8 mouse cellular contexts compared by ENCODE assay signal in genomic region chr5:120116261-120117050, GRCm38 (mm10). TPM values are rescaled to one million over a fixed set of nuclear protein-coding genes. Genes with fewer than 3 reads are reported as not detected.
DNase-seq lines count a peak whose midpoint lies in the region; ATAC-seq lines count a peak whose summit lies in the region.

Gene Rbm19 (plus strand): TSS chr5:120116465.

- peak within 1 kb of the TSS; percentile 72 for H3K9ac ChIP-seq in intestine, embryonic 14.5 days (ENCODE audit: low read length)

- intact Hi-C loops in gastrocnemius, postnatal 14 days (cut with DNase I; ENCODE audit: low total_unique reads), result no loop called here
- intact Hi-C loops in left cerebral cortex, postnatal 14 days (cut with DNase I), result no loop called here

- H3K4me2 ChIP-seq in intestine, embryonic 14.5 days (ENCODE audit: low read length), result peak within 1 kb of the TSS; percentile 93

- WGBS in intestine, embryonic 14.5 days, result 1% methylated on average over 46 of the region's 46 CpGs

- H3K27ac ChIP-seq in intestine, embryonic 14.5 days (ENCODE audit: low read depth), result no peak within 1 kb of the TSS

- H3K4me1 ChIP-seq in intestine, embryonic 14.5 days (replicated peaks; ENCODE audit: control insufficient read depth, insufficient read depth, low read length), result peaks cover 3% of the 10 kb centered on the region; the same call in 1 of the 2 replicates

- peak within 1 kb of the TSS; percentile 91 for H3K4me3 ChIP-seq in intestine, embryonic 14.5 days (ENCODE audit: low read depth, low read length)

- peak; percentile 89 for ATAC-seq in intestine, embryonic 14.5 days (replicated peaks; ENCODE audit: low FRiP score, low TSS enrichment, low read depth)

- H3K9me3 ChIP-seq in intestine, embryonic 14.5 days (ENCODE audit: control insufficient read depth, low read length), result no peaks in the 10 kb centered on the region

- H3K27me3 ChIP-seq in intestine, embryonic 14.5 days (replicated peaks; ENCODE audit: control insufficient read depth, insufficient read depth, low read length), result no peaks in the 10 kb centered on the region

- peak; percentile 96 for DNase-seq in adipocyte (ENCODE audit: low spot score)
- DNase-seq in embryo, embryonic 10 days (ENCODE audit: low spot score), result peak; percentile 95
- DNase-seq in gastrocnemius, postnatal 14 days, result peak; percentile 95
- DNase-seq in intestine, embryonic 14.5 days (ENCODE audit: low spot score), result peak; percentile 95
- DNase-seq in left cerebral cortex, postnatal 14 days (ENCODE audit: low spot score in 2 of 2), result peak; percentile 88 to 94
- DNase-seq in mesoderm, embryonic 11.5 days (ENCODE audit: low read depth, low spot score), result peak; percentile 93
- DNase-seq in right cerebral cortex, postnatal 36 days (ENCODE audit: low spot score in 2 of 2), result peak; percentile 86
- DNase-seq in yolk sac, embryonic 10.5 days (ENCODE audit: low spot score), result peak; percentile 90

- H3K36me3 ChIP-seq in intestine, embryonic 14.5 days (ENCODE audit: control insufficient read depth, insufficient read depth, low read length), result peaks cover 29% of the 10 kb centered on the region

RNA-seq across cellular contexts. Expression of gene Rbm19, which starts in this region (rescaled TPM):
- 10 to 100 TPM; 14.4 to 18.6 TPM for total RNA-seq in gastrocnemius, postnatal 14 days (2021)
- 22.0 and 29.2 TPM in 2 replicates for polyA plus RNA-seq in intestine, embryonic 14.5 days (2014; fragmentation: Nextera tagmentation; extraction: Ambion mirVana)
- 10 to 100 TPM; 21.4 TPM for total RNA-seq in left cerebral cortex, postnatal 14 days (2021)
